Mouse (Mus musculus) right cerebral cortex, adult 18-20 months (tissue): ENCODE results near the gene Plppr3.

Experiments used
- DNase-seq: peaks from one replicate; pipeline ENCODE4 v3.0.0; 2022; ENCODE audit warnings: mixed read lengths

Gene Plppr3

GRCm38 (mm10) chr10:79874290-79874862, at the start of gene Plppr3, which contains the start of gene Prtn3:
Plppr3 (minus strand) TSS chr10:79874634.
Prtn3 (plus strand) TSS chr10:79874476.
- peak; percentile 46 for DNase-seq

- DNase-seq, result no peak
Observed at GRCm38 (mm10) chr10:79921572-79921971, 47.1 kb upstream of the Plppr3 start.

- no peak for DNase-seq
Observed at GRCm38 (mm10) chr10:79920958-79921535, 46.6 kb upstream of the Plppr3 start, which contains the start of gene R3hdm4. R3hdm4 (minus strand) TSS chr10:79921208.

- no peak for DNase-seq
Observed at GRCm38 (mm10) chr10:79920056-79920890, 45.8 kb upstream of the Plppr3 start.

- no peak for DNase-seq
Observed at GRCm38 (mm10) chr10:79919251-79919849, 44.9 kb upstream of the Plppr3 start.

GRCm38 (mm10) chr10:79918231-79919078, 44.0 kb upstream of the Plppr3 start:
- DNase-seq, result no peak

GRCm38 (mm10) chr10:79917532-79918100, 43.2 kb upstream of the Plppr3 start:
- DNase-seq, result no peak

- peak; percentile 87 for DNase-seq
Observed at GRCm38 (mm10) chr10:79916808-79917531, 42.5 kb upstream of the Plppr3 start, which contains the start of gene Kiss1r. Kiss1r (plus strand) TSS chr10:79916971.

GRCm38 (mm10) chr10:79916081-79916480, 41.6 kb upstream of the Plppr3 start:
- peak; percentile 66 for DNase-seq

- no peak for DNase-seq
Observed at GRCm38 (mm10) chr10:79914948-79915596, 40.6 kb upstream of the Plppr3 start.

- DNase-seq, result no peak
Observed at GRCm38 (mm10) chr10:79914131-79914947, 39.9 kb upstream of the Plppr3 start.

- no peak for DNase-seq
Observed at GRCm38 (mm10) chr10:79912412-79912811, 38.0 kb upstream of the Plppr3 start.

- DNase-seq, result no peak
Observed at GRCm38 (mm10) chr10:79910556-79910955, 36.1 kb upstream of the Plppr3 start, which contains the start of gene Gm26602. Gm26602 (plus strand) TSS chr10:79910856.

GRCm38 (mm10) chr10:79909092-79909922, 34.9 kb upstream of the Plppr3 start:
- DNase-seq, result peak; percentile 61

GRCm38 (mm10) chr10:79908167-79909091, 34.0 kb upstream of the Plppr3 start, which contains the start of gene Med16:
Med16 (minus strand) TSS chr10:79908923.
- DNase-seq, result peak; percentile 95

- DNase-seq, result no peak
Observed at GRCm38 (mm10) chr10:79907415-79907814, 33.0 kb upstream of the Plppr3 start.

GRCm38 (mm10) chr10:79906712-79907111, 32.3 kb upstream of the Plppr3 start:
- no peak for DNase-seq
